Mouse (Mus musculus) CH12.LX (cell line): Measurements from ENCODE around the gene Fkbp14. TPM values are rescaled to one million over a fixed set of nuclear protein-coding genes. Genes with fewer than 3 reads are reported as not detected.

Source experiments
- DNase-seq: peaks from one replicate; pipeline ENCODE4 v3.0.0-alpha.2; 2013; ENCODE audit errors: extremely low read depth
- H3K27ac ChIP-seq: 2 replicates; pipeline ENCODE4 v1.5.1; 2012; ENCODE audit warnings: low read depth, mild to moderate bottlenecking, control low read depth, moderate library complexity; ENCODE audit not compliant: insufficient read depth
- H3K27me3 ChIP-seq: replicated peaks from 2 replicates; pipeline ENCODE3; 2012; ENCODE audit warnings: inconsistent platforms
- H3K36me3 ChIP-seq, 2 experiments: replicated peaks in 1 of 2; 2 replicates each; pipeline versions ENCODE3 to v1.6.1; 2012; ENCODE audit warnings: inconsistent platforms in 1 of 2, low read length in 1 of 2, mild to moderate bottlenecking in 1 of 2, mixed read lengths in 1 of 2, moderate library complexity in 1 of 2; ENCODE audit not compliant: control insufficient read depth in 1 of 2, insufficient read depth in 1 of 2
- H3K4me1 ChIP-seq, 2 experiments: 2 replicates each; pipeline ENCODE4 v1.6.1; 2012; ENCODE audit warnings: inconsistent platforms in 1 of 2, moderate library complexity in 1 of 2; ENCODE audit not compliant: insufficient read depth in 2 of 2, control insufficient read depth in 1 of 2
- H3K4me2 ChIP-seq: 2 replicates; pipeline ENCODE4 v1.6.1; 2012; ENCODE audit warnings: low read depth, mild to moderate bottlenecking, control low read depth; ENCODE audit not compliant: poor library complexity, insufficient read depth, severe bottlenecking
- H3K4me3 ChIP-seq, 3 experiments: fragments of 150-350 bp in 1 of 3; sonication (generic) in 1 of 3; replicated peaks in 1 of 3; 2 replicates each; pipeline versions ENCODE3 to v1.5.1; 2011 to 2012; ENCODE audit warnings: low read depth in 2 of 3, low read length in 2 of 3, mild to moderate bottlenecking in 2 of 3, moderate library complexity in 2 of 3, control low read depth in 1 of 3, improper control_type of control experiment in 1 of 3, inconsistent platforms in 1 of 3, mixed read lengths in 1 of 3; ENCODE audit not compliant: poor library complexity in 1 of 3
- H3K79me2 ChIP-seq: replicated peaks from 2 replicates; pipeline ENCODE4 v1.6.1; 2012; ENCODE audit warnings: mild to moderate bottlenecking, moderate library complexity; ENCODE audit not compliant: control insufficient read depth, poor library complexity, insufficient read depth, severe bottlenecking; ENCODE audit errors: extremely low read depth
- H3K9ac ChIP-seq: 2 replicates; pipeline ENCODE4 v1.6.1; 2012; ENCODE audit warnings: low read depth, mild to moderate bottlenecking, control low read depth, moderate library complexity; ENCODE audit not compliant: insufficient read depth
- H3K9me3 ChIP-seq: replicated peaks from 2 replicates; pipeline ENCODE3; 2012; ENCODE audit warnings: low read length, inconsistent platforms, mixed read lengths
- BHLHE40 ChIP-seq: IDR thresholded peaks from 2 replicates; pipeline ENCODE4 v1.6.1; 2011; ENCODE audit warnings: mild to moderate bottlenecking, low read depth, low read length, improper control_type of control experiment
- CHD2 ChIP-seq: IDR thresholded peaks from 2 replicates; pipeline ENCODE4 v1.6.1; 2011; ENCODE audit warnings: low read length, improper control_type of control experiment
- ETS1 ChIP-seq: conservative IDR thresholded peaks from 2 replicates; pipeline ENCODE4 v1.6.1; 2012; ENCODE audit warnings: low read depth, mild to moderate bottlenecking, inconsistent platforms, low read length, improper control_type of control experiment, moderate library complexity
- HCFC1 ChIP-seq: IDR thresholded peaks from 2 replicates; pipeline ENCODE4 v1.6.1; 2012; ENCODE audit warnings: low read depth, mild to moderate bottlenecking, inconsistent platforms, low read length, improper control_type of control experiment
- IRF4 ChIP-seq: IDR thresholded peaks from 2 replicates; pipeline ENCODE4 v1.6.1; 2014; ENCODE audit warnings: low read depth, mild to moderate bottlenecking, inconsistent platforms, low read length, improper control_type of control experiment
- JUN ChIP-seq: IDR thresholded peaks from 2 replicates; pipeline ENCODE4 v1.6.1; 2011; ENCODE audit warnings: low read depth, mild to moderate bottlenecking, low read length, improper control_type of control experiment, moderate library complexity; ENCODE audit not compliant: insufficient read depth
- JUND ChIP-seq: conservative IDR thresholded peaks from 2 replicates; pipeline ENCODE4 v1.6.1; 2011; ENCODE audit warnings: low read depth, low read length, improper control_type of control experiment
- MAFK ChIP-seq: IDR thresholded peaks from 2 replicates; pipeline ENCODE4 v1.6.1; 2011; ENCODE audit warnings: low read length, improper control_type of control experiment; ENCODE audit not compliant: insufficient replicate concordance
- MAX ChIP-seq: IDR thresholded peaks from 2 replicates; pipeline ENCODE4 v1.6.1; 2011; ENCODE audit warnings: low read length, improper control_type of control experiment
- NELFE ChIP-seq: IDR thresholded peaks from 2 replicates; pipeline ENCODE4 v1.6.1; 2011; ENCODE audit warnings: low read depth, low read length, improper control_type of control experiment
- NRF1 ChIP-seq: IDR thresholded peaks from 2 replicates; pipeline ENCODE4 v1.6.1; 2014; ENCODE audit warnings: low read depth, mild to moderate bottlenecking, inconsistent platforms, low read length, improper control_type of control experiment, moderate library complexity
- POLR2A ChIP-seq: IDR thresholded peaks from 2 replicates; pipeline ENCODE4 v1.6.1; 2011; ENCODE audit warnings: low read depth, mild to moderate bottlenecking, improper control_type of control experiment, low read length
- RCOR1 ChIP-seq: conservative IDR thresholded peaks from 2 replicates; pipeline ENCODE4 v1.6.1; 2012; ENCODE audit warnings: low read depth, mild to moderate bottlenecking, inconsistent platforms, low read length, improper control_type of control experiment
- SIN3A ChIP-seq: IDR thresholded peaks from 2 replicates; pipeline ENCODE4 v1.6.1; 2012; ENCODE audit warnings: low read length, improper control_type of control experiment, inconsistent platforms
- TBP ChIP-seq: conservative IDR thresholded peaks from 2 replicates; pipeline ENCODE4 v1.6.1; 2011; ENCODE audit warnings: low read depth, low read length, improper control_type of control experiment
- UBTF ChIP-seq: IDR thresholded peaks from 2 replicates; pipeline ENCODE4 v1.6.1; 2012; ENCODE audit warnings: low read depth, mild to moderate bottlenecking, inconsistent platforms, low read length, improper control_type of control experiment, moderate library complexity
- ZC3H11A ChIP-seq: IDR thresholded peaks from 2 replicates; pipeline ENCODE4 v1.6.1; 2012; ENCODE audit warnings: low read depth, mild to moderate bottlenecking, inconsistent platforms, low read length, improper control_type of control experiment
- ZMIZ1 ChIP-seq: IDR thresholded peaks from 2 replicates; pipeline ENCODE4 v1.6.1; 2012; ENCODE audit warnings: low read depth, mild to moderate bottlenecking, inconsistent platforms, low read length, improper control_type of control experiment
- ZNF384 ChIP-seq: IDR thresholded peaks from 2 replicates; pipeline ENCODE4 v1.6.1; 2012; ENCODE audit warnings: low read depth, low read length, improper control_type of control experiment, inconsistent platforms
- dilution Hi-C: fragments of 300-500 bp; cut with MboI; formaldehyde crosslinking; loops from 2 replicates; pipeline ENCODE4 v1.14.3; 2020; ENCODE audit warnings: low sequenced_read_pairs; ENCODE audit not compliant: extremely low pct_unique_long_range_greater_than_20kb, extremely low pct_ligation_motif_present
- in situ Hi-C: fragments of 300-500 bp; cut with MboI; formaldehyde crosslinking; loops from 3 replicates; pipeline ENCODE4 v1.14.3; 2019; ENCODE audit warnings: low sequenced_read_pairs, low pct_ligation_motif_present, low pct_unique_long_range_greater_than_20kb, mixed read lengths
- polyA plus RNA-seq: library from polyadenylated mRNA; unstranded; fragments of >175 nt; gene quantifications from 2 replicates; pipeline ENCODE4 v1.2.1, GENCODE M21; 2012; ENCODE audit warnings: low read depth; ENCODE audit not compliant: insufficient read length
- total RNA-seq, 2 experiments: library from RNA; depleted of rRNA; stranded (reverse); fragments of 300-350 nt in 1 of 2; fragments of >200 nt in 1 of 2; gene quantifications; 2 replicates each; pipeline ENCODE4 v1.2.3; 2012 to 2014

Gene Fkbp14
- total and polyA plus RNA-seq, 3 experiments, result 0.50 to 0.95 (median 0.68) TPM

DNA sequence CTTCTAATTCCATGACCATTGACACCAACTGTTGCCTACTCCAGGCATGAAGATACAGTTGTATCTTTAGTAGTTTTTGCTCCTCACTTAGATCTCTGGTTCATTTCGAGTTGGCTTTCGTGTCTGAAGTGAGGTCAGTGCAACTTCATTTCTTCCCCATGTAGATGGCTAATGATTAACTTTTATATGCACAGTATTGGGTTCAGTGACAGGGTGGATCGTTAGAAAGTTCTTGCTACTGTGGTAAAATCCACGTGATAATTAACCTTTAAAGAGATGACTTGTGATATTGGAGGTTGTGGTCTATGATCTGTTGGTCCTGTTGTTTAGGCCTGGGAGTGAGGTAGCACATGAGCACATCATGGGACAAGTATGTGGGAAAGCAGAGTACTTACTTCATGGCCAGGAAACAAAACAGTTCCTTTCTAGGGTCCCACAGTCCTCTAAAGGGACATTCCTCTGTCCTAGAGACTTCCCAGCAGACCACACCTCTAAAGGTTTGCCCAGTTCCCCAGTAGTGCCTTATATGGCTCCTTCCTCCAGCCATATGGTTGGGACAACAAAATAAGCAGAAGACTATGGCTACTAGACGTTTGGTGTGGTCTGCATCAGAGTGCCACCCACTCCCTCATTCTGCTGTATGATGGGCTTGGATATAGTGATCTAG, 3.7 kb upstream of the Fkbp14 start:
- no peaks in the 10 kb centered on the region for H3K79me2 ChIP-seq

DNA sequence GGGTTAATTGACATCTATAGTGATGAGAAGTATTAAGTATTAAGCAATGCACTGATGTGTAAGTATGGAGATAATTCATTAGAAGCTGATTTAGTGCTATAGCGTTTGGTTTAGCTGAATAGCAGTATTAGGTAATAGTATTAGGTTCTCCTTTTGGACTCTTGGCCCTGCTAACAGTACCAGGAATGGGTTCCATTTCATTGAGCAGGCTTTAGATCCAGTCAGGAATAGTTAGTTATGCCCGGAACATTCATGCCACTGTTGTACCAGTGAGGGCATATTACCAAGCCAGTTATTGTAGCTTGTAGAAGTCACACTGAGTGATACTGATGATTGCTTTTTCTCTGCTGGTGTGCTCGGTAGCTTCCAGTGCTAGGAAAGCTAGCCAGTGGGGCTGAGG, 603 bp upstream of the Fkbp14 start:
- Histone ChIP-seq H3K4me3 (no peak overlapping the region), H3K27me3 (no peaks in the 10 kb centered on the region), H3K27ac (no peak overlapping the region), H3K4me1 (peaks cover 0 to 22% of the 10 kb centered on the region in 2 experiments; a peak in 2 of 4 replicates), H3K9me3 (no peaks in the 10 kb centered on the region), H3K36me3 (peaks cover 0 to under 1% of the 10 kb centered on the region in 2 experiments), H3K4me2 (no peak overlapping the region), H3K79me2 (no peaks in the 10 kb centered on the region), H3K9ac (no peak overlapping the region)
- DNase-seq, result no peak
- dilution Hi-C loops (no loop called here), in situ Hi-C loops (loop anchor here (10.0 to 25.0 kb wide), 3 partner anchors 207 to 415 kb away; no protein-coding TSS in a partner anchor)
- no peak for TF ChIP-seq HCFC1
- TF ChIP-seq SIN3A, result no peak
- TF ChIP-seq ZMIZ1, result no peak
- no peak for TF ChIP-seq JUN
- TF ChIP-seq CHD2, result no peak
- no peak for TF ChIP-seq BHLHE40
- no peak for TF ChIP-seq ZNF384
- no peak for TF ChIP-seq UBTF
- no peak for TF ChIP-seq RCOR1
- TF ChIP-seq POLR2A, result no peak
- TF ChIP-seq, all 38 proteins: peak for 0

More for the DNA sequence above, 3.7 kb upstream of the Fkbp14 start:
- Histone ChIP-seq H3K4me3 (no peak overlapping the region), H3K9ac (no peak overlapping the region), H3K27me3 (no peaks in the 10 kb centered on the region), H3K36me3 (peaks cover 0 to 6% of the 10 kb centered on the region in 2 experiments), H3K4me2 (no peak overlapping the region), H3K27ac (no peak overlapping the region), H3K4me1 (peaks cover 0 to 10% of the 10 kb centered on the region in 2 experiments; a peak in 2 of 4 replicates), H3K9me3 (peaks cover 4% of the 10 kb centered on the region)
- TF ChIP-seq ZC3H11A (no peak), ETS1 (no peak), MAFK (no peak), IRF4 (no peak), NRF1 (no peak), ZNF384 (no peak), TBP (no peak), NELFE (no peak), JUND (no peak), RCOR1 (no peak), MAX (no peak)
- DNase-seq, result no peak
- dilution Hi-C loops, result no loop called here
- in situ Hi-C loops, result no loop called here
